Mouse (Mus musculus) spleen, adult 2 months (tissue): ENCODE measurements around the gene Fgf14.
"Not testable (repeated sequence)": the region's sequence is repeated elsewhere in the genome, so short reads cannot be mapped to it uniquely, and the experiment has no call there.

Source experiments
- CTCF ChIP-seq: fragments of 200-500 bp; IDR thresholded peaks from 2 replicates; pipeline ENCODE4 v1.5.1; 2011; ENCODE audit warnings: mild to moderate bottlenecking, inconsistent platforms; ENCODE audit not compliant: insufficient read depth, insufficient read length, insufficient replicate concordance; ENCODE audit errors: extremely low read depth
- POLR2A ChIP-seq: fragments of 200-500 bp; IDR thresholded peaks from 2 replicates; pipeline ENCODE4 v1.6.1; 2011; ENCODE audit warnings: low read depth, low read length, inconsistent platforms

GRCm38 (mm10) chr14:124033302-124033701 lies 643.6 kb downstream of the Fgf14 start:
- not testable (repeated sequence) for TF ChIP-seq CTCF, POLR2A
